Mouse (Mus musculus): Measurements from ENCODE around the gene Fam180a. TPM values are rescaled to one million over a fixed set of nuclear protein-coding genes. Genes with fewer than 3 reads are reported as not detected.
"Not testable (repeated sequence)": the region's sequence is repeated elsewhere in the genome, so short reads cannot be mapped to it uniquely, and the experiment has no call there.

Fam180a gene
- total RNA-seq (2021): 1 to 10 TPM in 1 of 2 experiments, under 1 TPM in 1; 0.21 to 1.0 TPM
- long read RNA-seq, experiment 1: 0 reads
- long read RNA-seq, experiment 2, partial matches to known transcripts: 0 of 2 reads
- long read RNA-seq, experiment 2, other reads (novel, unspliced or antisense): 0 of 2 reads

DNA sequence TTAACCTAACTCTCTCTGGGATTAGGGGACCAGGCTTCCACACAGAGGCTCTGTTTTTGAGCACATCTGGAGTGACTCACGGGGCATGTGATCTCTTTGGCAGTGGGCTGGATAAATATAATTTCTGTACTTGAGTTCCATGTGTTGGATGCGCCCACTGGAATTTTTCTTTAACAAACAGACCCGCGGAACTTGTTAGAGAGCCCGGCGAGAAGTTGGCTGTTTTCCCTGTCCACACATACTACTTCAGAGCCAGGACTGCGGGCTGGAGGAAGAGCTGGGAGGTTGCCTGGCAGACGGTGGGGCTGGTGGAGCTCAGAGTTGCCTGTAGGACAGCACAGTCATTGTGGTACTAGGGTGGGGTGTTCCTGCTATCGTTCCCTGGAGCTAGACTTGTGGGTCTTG, at the start of gene Fam180a:
Fam180a (minus strand) TSS at position 31 of the 405 bp plus-strand sequence.
- peak; percentile 42 to 79 for DNase-seq (ENCODE audit: low spot score in 2 of 2)

DNA sequence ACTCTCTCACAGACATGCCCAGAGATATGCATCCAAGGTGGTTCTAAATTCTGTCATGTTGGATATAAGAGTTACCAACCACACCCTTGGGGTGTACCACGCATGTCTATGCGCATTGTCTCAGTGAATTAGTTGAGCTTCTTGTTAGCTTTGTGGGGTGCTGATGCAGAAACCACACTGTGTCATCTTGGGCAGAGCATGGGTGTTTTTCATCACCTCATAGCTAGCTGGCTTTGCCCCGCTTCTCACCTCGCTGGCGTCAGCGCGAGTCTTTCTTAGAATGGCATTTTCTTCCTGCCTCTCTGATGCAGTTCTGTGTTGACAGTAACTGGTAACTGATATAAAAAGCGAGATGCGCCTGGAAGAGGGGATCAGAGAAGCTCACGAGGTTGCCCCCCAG, 48.1 kb upstream of the Fam180a start:
- DNase-seq (ENCODE audit: low spot score in 2 of 2): no peak

GRCm38 (mm10) chr6:35370356-35370755, 44.4 kb upstream of the Fam180a start:
- no peak for DNase-seq (ENCODE audit: low spot score in 2 of 2)

GRCm38 (mm10) chr6:35369578-35370282, 43.8 kb upstream of the Fam180a start:
- not testable (repeated sequence) for DNase-seq (ENCODE audit: low spot score in 2 of 2)

DNA sequence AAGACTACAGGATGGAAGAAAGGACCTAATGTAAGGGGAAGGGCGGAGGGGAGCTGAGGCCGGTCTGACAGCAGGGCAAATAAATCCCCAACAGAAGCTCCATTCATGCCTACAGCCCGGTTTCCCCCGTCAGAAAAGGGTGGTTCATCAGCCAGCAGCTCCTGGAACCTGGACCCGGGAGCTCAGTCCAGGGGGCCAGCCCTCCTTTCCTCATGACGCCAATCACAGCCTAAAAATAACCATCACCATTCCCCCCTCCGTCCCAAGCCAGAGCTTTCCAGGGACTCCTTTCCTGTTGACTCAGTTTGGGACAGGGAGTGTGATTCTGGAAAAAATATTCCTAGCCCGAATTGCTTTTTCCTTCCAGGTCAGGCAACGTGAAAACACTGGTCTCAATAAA, 36.7 kb upstream of the Fam180a start:
- DNase-seq (ENCODE audit: low spot score in 2 of 2): no peak

GRCm38 (mm10) chr6:35355320-35355719, 29.4 kb upstream of the Fam180a start:
- DNase-seq (ENCODE audit: low spot score in 2 of 2): no peak

GRCm38 (mm10) chr6:35354622-35354998, 28.7 kb upstream of the Fam180a start:
- DNase-seq (ENCODE audit: low spot score in 2 of 2): no peak

- DNase-seq (ENCODE audit: low spot score in 2 of 2): no peak
Observed at GRCm38 (mm10) chr6:35353846-35354621, 28.1 kb upstream of the Fam180a start.

DNA sequence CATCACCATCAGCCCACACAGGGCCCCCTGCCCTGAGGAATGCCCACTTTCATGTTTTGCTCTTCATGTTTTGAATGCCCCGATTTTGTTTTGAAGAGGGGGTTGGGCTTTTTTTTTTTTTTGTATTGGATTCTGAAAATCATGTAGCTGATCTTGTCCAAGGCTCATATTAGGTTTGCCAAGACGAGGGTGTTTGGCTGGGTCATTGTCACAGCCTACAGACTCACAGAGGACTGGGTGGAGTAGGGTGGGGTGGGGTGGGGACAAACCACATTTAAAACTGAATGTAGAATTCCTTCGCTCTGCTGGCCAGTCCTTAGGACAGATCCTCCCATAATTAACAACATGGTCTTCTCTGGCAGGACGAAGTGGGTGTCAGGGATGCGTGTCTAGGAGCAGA, 27.5 kb upstream of the Fam180a start:
- DNase-seq (ENCODE audit: low spot score in 2 of 2): no peak

GRCm38 (mm10) chr6:35352867-35353266, 26.9 kb upstream of the Fam180a start:
- DNase-seq (ENCODE audit: low spot score in 2 of 2): no peak

DNA sequence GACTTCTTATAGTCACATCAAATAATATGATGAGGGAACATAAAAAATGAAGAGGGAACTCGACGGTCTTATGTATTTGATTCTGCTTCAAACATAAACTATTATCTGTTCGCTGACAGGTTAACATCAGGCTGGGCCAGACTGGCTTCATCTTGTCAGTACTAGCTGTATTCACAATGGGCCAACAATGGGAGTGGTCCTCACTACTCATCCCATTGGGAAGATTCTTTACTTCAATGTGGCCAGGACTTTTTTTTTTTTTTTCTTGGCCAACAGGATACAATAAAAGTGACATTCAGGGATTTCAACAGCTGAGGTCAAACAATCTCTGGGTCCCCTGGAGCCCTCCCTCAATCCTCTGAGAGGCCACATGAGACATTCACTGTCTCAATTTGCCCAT, 25.9 kb upstream of the Fam180a start:
- DNase-seq (ENCODE audit: low spot score in 2 of 2): no peak

GRCm38 (mm10) chr6:35349784-35350183, 23.8 kb upstream of the Fam180a start:
- no peak for DNase-seq (ENCODE audit: low spot score in 2 of 2)

GRCm38 (mm10) chr6:35338640-35339039, 12.7 kb upstream of the Fam180a start:
- DNase-seq (ENCODE audit: low spot score in 2 of 2): no peak

GRCm38 (mm10) chr6:35337836-35338235, 11.9 kb upstream of the Fam180a start:
- no peak for DNase-seq (ENCODE audit: low spot score in 2 of 2)

DNA sequence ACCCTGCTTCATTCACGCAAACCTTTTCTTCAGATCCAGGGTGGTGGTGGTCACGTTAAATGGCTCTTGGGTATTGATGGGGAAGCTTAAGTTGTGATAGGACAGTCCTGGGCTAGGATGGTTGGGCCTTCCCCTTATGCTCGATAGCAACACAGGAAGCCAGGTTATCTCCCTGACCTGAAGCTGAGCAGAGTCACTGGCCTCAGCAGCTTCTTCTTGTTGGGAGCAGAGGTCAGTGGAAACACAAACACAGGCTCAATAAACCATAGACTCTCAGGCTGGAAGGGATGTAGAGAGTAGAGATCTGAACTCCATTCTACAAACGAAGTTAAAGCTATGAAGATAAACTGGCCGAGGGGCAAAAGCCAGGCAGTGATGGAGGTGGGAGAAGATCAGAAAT, 9.5 kb upstream of the Fam180a start:
- DNase-seq (ENCODE audit: low spot score in 2 of 2): no peak

DNA sequence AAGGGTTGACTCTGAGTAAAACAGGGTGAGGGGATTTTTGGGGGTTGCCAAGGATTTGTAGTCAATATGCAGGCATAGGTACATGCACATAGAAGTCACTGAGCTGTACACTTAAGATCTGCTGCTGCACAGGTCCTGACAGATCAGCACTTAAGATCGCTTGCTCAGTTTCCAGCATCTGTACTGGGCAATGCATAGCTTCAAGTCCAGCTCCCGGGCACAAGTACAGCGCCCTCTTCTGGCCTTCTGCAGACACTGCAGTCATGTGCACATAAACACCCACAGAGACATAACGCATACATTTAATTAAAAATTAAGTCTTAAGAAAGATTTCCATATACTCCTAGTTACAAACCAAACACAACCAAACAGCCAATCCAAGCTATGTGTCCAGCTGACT, 8.3 kb upstream of the Fam180a start:
- DNase-seq (ENCODE audit: low spot score in 2 of 2): no peak

DNA sequence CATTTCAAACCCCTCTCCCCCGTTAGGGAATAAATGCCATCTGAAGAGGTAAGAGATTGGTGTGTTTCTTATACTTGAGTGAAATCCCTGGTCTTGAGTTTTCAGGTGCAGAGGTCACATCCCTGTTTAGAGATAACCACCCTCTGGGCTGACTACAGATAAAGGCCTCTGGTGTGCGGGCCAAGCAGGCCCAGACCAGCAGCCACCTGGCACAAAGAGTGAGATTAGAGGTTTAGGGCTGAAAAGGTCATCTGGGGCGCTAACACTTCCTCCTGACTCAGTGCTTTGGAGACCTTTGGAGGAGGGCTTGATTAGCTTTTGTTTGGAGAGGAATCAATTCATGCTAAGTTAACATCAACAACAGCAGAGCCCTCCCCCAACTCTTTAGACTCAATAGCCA, 7.7 kb upstream of the Fam180a start:
- no peak for DNase-seq (ENCODE audit: low spot score in 2 of 2)

DNA sequence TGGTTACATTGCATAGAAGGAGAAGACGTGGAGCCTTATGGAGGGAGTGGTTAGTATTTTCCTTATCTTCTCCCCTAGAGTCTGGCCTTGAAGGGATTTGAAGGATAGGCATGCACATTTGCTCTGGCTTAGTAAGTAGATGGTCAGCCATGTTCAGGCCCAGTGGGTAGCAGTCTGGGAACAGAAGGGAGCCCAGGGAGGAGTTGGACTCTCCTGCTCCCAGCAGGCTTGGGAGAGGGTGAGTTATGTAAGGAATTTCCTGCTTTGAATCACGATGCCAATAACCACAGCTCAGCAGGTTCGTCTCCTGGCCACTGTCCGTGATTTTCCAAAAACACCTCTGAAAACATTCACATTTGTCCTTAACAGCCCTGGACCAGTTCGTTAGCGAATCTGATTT, 4.9 kb upstream of the Fam180a start:
- DNase-seq (ENCODE audit: low spot score in 2 of 2): no peak

DNA sequence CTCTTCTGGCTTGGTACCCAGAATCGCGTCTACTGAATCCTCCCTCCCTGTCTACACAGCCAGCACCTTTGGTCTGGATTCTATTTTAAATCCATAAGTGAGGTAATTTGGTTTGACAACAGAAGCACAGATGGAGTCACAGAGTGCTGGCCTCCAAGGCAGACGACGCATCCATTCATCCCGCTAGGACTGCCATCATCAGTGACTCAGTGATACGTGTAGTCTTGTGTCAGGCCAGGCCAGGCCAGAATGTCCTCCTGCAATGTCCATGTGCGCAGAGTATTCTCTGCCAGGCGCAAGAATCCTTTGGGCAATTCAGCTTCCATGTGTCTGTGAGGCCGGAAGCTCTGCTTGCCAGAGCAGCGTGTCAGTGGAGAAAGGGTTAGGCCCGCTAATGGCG, 4.0 kb upstream of the Fam180a start:
- no peak for DNase-seq (ENCODE audit: low spot score in 2 of 2)

DNA sequence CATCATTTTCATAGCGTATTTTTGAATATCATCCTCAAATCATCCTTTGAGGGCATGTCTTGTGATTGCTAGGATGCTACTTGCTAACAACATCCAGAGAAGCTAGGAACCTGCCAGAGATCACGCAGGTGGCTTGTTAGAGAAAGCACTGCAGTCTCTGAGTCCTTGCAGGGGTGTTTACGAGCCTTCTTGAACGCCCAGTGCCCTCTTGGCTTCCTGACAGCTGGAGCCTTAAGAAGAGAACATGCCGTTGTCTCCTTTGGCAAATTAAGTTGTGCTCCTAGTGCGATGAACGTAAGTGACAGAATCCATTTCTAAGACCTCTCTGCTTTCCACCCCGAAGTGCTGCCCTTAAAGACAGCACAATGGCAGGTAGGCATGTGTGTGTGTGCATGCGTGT, 1.6 kb downstream of the Fam180a start:
- no peak for DNase-seq (ENCODE audit: low spot score in 2 of 2)

DNA sequence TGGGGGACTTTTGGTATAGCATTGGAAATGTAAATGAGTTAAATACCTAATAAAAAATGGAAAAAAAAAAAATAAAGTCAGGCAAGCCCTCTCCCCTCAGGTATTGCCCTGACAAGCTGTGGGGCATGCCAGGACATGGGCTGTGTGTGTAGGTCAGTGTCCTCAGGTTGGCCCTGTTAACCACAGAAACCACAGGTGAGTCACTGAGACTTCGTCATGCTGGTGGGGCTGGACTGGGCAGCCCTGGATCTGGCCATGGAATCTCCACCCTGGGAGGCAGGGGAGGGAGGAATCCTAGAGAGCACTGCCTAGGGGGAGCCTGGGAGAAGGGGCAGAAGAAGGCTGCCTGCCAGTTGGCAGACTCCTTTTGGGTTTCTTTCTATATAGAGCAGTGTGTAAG, 2.9 kb downstream of the Fam180a start:
- DNase-seq (ENCODE audit: low spot score in 2 of 2): no peak

GRCm38 (mm10) chr6:35321105-35321504, 4.8 kb downstream of the Fam180a start:
- no peak for DNase-seq (ENCODE audit: low spot score in 2 of 2)

DNA sequence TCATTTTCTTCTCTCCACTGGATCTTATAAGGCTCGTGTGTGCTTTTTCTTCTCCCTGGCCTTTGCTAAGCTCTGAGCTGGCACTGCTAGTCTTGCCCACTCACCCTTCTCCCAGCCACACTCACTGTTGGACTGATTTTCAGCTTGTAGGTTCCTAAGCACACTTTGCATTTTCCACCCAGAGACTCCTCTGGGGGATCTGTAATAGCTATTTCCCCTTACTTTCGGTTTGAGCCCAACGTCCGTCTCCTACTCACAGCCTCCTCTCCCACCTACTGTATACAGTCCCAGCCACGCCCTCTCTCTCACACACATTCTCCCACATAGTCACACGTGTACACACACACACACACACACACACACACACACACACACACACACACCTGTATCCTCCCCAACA, 6.1 kb downstream of the Fam180a start:
- no peak for DNase-seq (ENCODE audit: low spot score in 2 of 2)

All from gastrocnemius, postnatal 4 days (tissue).